Mouse (Mus musculus) E14TG2a.4 (cell line): ENCODE measurements around the gene Cfap157.

Source experiments
- CTCF ChIP-seq: conservative IDR thresholded peaks from 2 replicates; pipeline ENCODE4 v1.5.1; 2014; ENCODE audit warnings: low read length
- NANOG ChIP-seq: IDR thresholded peaks from 2 replicates; pipeline ENCODE4 v1.6.1; 2014; ENCODE audit warnings: borderline replicate concordance, low read length, mixed read lengths

- TF ChIP-seq CTCF (no peak), NANOG (no peak)
Measured at GRCm38 (mm10) chr2:32779714-32780113, 4.5 kb downstream of the Cfap157 start.
